Mouse (Mus musculus) yolk sac, embryonic 10.5 days (tissue): Measurements from ENCODE around the gene Pigm.

Experiments used
- DNase-seq: peaks from one replicate; pipeline ENCODE4 v3.0.0-alpha.2; 2017; ENCODE audit warnings: low spot score

Pigm gene

DNA sequence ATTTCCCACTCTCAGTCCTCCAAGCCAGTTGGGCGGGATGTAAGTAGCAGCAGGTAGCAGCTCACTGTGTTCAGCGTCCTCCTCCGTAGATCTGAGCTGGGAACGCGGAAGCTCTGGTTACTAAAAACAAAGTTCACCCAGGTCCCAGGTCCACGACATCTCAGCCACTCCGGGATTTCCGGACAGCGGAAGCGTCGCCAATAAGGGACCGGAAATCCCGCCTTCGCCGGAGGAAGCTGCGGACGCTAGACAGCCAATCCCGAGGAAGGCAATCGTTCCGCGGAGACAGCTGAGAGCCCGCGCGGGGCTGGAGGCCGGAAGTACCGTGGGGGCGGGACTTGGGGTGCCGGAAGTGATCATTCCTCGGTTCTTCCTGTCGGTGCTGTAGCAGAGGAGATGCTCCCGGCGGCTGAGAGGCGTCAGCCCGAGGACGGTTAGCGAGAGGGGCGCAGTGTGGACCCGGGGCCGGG is at the start of gene Pigm:
TSS of gene Pigm (plus strand) at position 349 of the 470 bp plus-strand sequence.
- peak; percentile 97 for DNase-seq

DNA sequence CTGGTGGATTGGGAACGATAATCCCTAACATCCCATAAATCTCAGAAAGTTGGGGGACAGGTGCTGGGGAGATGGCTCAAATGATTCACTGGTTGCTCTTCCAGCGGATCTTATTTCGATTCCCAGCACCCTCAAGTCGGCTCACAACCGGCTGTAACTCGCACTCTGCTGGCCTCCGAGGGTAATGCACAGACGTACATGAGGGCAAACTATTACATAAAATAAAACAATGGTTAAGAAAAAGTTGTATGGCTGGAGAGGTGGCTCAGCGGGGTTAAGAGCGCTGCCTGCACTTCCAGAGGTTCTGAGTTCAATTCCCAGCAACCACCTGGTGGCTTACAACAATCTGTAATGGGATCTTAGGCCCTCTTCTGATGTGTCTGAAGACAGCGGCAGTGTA is 49.7 kb upstream of the Pigm start:
- DNase-seq: no peak

DNA sequence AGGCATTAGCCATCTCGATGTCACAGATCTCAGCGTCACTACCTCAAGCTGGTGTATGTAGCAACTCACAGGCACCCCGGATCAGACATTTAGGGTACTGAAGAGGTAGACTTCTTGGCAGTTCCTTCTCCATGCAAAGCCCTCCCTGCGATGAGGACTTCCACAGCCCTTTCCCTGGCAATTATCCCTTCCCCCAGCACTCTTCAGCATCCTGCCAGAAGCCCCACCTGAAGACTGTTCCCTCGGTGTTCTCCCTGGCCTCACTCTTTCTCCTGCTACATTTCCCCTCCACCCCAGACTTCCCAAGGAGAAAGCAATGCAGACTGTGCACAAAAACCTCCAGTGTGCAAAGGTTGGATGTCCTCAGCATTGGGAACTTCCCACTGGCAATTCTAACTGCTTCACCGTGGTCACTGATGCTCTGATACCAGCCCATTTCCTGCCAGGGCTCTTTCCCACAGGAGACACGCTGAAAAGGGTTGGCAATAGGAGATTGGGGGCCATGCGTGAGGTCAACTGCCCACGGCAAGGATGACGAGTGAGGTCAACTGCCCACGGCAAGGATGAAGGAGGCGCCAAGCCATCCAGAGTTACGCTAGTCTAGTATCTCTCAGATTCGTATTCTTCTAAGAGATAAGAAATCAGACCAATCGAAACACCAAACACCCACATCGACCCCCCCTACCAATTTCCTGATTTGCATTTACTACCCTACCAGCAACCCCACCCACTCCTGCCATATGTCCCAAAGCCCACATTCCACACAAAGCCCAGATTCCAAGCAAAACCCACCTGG is 48.9 kb upstream of the Pigm start:
- DNase-seq: no peak

DNA sequence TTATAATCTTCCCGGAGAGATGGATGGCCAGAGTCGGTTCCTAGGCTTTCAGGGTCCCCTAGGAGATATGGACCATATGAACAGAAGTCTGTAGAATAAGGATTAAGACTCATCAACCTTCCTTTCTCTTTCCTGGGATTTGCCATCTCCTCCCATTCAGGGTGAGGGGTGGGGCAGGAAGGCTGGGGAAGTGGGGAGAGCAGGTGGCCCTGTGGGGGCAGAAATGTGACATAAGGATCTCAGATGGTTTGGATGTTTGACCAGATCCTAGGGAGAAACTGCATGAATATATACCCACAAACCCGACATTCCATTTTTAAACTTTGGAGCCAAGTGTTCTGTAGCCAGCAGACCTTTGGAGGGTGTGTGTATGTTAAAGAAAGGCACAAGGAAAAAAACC is 48.3 kb upstream of the Pigm start:
- DNase-seq: no peak

DNA sequence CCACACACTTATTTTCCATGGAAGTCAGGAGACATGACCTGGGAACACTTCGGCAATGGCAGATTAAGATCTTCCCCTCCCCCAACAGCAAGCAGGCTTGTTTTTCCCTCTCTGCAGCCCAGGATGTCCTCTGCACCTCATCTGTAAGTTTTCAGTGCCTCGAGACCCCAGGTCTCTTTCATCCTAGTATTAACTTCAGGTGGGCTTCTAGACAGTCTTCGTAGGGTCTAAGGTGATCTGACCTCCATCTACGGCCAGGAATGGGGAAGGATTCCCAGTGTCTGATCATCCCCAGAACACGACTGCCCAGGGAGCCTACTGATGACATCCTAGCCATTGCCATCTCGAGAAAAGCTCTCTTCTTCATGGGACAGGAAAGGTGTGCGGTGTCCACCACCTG is 47.9 kb upstream of the Pigm start:
- no peak for DNase-seq

DNA sequence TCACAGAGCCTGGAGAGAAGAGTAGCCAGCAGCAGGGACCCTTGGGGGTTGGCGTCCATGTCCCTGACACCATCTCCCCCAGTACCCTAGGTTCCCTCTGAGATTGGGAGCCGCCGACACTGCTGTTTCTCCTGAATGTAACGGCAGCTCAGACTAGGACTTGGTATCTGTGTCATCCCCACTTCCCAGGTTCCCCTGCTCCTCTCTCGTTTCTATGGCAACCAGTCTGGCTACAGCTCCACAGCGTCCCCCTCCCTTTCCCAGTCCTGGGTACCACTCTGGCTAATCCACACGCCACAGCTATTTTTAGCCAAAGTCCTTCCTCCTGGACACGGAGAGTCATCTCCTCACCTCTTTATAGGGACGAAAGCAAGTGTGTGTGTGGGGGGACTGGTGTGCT is 47.2 kb upstream of the Pigm start, which contains the start of gene Kcnj9:
TSS of gene Kcnj9 (minus strand) at position 188 of the 400 bp plus-strand sequence.
- no peak for DNase-seq

DNA sequence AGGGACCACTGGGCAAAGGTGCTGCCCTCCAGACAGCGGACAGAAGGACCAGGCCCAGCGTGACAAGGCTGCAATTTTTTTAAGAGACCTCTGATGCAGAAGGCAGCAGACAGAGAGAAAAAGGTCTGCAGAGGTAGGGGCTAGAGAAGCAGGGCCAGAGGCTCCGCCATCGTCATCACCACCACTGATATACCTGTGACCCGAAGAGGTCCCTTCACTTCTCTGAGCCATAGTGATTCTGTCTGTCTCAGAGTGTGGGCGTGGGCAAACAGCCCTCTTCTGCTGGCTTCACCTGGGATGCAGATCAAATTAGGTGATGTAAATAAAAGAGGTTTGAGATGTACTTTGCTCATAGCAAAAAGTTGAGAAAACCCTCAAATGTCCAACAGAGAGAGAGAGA is 46.7 kb upstream of the Pigm start:
- DNase-seq: no peak

DNA sequence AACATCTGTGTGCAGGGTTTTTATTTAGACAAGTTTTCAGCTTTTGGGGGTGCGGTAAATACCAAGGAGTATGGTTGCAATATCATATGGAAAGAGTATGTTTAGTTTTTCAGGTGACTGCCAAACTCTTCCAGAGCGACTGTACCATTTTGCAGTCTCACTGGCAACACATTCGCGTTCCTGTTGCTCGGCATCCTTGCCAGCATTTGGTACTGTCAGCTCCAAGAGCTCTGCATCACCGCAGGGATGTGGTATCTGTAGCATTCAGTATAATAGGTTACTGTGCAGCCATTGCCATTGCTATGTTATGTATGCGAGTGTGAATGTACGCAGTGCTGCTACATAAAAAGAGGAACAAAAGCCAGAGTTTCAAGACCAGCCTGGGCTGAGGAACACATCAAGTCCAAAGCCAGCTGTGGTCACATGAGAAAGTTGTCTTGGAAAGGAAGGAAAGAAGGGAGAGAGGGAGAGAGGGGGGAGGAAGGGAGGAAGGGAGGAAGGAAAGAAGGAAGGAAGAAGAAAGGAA is 44.9 kb upstream of the Pigm start:
- DNase-seq: no peak

DNA sequence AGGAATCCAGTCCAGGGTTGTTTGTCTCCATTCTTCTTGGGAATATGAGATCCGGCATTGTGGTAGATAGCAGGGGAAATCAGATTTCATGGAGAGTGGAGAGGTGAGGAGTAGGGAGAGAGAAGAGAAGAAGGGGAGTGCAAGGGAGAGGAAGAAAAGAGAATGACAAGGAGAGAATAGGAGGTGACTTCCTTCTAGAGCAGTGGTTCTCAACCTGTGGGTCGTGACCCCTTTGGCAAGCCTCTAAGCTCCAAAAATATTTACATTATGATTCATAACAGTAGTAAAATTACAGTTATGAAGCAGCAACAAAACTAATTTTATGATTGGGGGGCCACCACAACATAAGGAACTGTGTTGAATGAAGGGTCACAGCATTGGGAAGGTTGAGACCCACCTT is 43.4 kb upstream of the Pigm start:
- no peak for DNase-seq

DNA sequence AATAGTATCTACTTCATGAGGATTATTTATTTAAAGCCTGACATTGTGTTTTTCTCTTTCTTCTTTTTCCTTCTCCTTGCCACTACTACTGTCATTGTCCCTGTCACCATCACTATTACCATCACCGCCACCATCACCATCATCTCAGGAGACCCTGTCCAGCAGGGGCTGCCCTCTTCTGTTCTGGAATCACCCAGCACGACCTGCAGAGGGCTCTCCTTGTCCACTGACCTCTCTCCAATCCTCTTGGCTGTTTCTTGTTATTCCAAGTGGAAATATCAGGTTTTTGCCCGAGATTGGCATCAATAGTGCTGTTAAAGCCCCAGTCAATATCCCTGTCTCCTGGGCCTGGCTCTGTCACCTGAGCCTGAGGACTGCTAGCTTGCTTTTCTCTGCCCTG is 42.8 kb upstream of the Pigm start:
- no peak for DNase-seq

DNA sequence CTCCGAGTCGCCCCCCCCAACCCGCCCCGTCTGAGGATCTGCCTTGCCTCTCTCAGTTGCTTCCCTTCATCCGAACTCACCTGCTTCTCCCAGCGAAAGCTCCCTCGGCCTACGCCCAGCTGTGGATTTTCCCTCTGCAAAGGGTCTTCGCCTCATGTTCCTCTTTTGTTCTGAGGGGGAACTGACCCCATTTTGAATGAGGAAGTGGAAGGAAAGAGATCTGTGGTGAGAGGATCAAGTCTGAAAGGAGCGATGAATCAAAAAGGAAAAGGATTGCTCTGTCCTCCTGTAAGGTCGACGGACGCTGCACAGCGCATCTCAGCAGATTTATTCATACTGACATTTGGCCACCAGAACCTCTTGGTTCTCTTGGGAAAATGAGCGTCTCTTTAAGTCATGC is 40.5 kb upstream of the Pigm start:
- DNase-seq: no peak

DNA sequence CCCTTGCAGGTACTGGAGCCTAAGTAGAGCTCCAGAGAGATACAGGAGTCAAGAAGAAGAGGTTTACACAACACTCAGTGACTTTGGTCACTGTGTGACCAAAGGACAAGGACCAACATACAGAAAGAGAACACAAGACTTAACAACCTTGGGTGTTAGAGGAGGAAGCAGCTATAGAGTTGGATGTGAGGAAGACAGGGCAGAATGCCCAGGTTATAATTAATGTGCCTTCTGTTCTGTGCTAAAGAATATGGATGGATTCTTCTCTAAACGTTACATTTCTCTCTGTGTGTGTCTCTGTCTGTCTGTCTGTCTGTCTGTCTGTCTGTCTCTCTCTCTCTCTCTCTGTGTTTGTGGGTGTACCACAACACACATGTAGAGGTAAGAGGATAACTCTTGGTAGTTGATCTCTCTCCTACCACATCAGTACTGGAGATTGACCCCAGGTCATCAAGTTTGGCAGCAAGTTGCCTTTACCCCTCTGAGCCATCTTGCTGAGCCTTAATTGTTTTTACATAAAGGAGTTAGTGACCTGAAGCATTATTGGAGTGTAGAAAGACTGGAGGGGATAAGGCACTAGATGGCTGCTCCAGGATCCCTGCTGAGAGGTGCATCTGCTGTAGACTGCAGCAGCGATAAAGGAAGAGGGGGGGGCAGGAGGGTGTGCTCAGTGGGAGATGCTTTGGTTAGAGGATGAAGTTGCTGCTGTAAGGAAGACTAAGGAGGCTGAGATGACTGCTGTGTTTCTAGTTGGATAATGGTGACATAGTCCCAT is 38.7 kb upstream of the Pigm start:
- DNase-seq: no peak

DNA sequence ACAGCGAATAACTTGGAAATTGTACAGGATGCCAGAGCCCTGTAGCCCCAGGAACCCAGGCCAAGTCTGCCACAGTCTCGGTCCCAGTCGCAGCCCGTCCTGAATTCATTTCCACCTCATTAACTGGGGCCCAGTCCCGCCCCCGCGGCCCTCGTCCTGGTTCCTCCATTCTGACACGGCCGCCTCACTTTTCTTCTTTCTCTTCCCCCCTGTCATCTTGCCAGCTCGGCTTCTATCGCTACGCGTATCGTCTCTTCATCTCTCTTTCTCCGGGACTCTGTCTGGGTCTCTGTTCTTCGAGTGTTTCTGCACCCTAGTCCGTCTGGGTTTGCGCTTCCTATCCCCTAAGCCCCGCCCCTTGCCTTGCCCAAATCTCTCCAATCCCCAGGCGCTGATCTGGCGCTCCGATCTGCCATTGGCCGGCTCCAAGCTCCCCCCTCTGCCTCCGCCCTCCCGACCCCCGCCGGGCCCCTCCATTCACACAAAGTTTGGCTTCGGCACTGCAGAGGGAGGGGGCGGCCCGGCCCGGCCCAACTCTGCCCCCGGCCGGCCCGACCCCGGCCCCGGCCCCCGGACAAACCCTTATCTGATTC is 35.5 kb upstream of the Pigm start, which contains the start of gene Kcnj10:
TSS of gene Kcnj10 (plus strand) at position 482 of the 593 bp plus-strand sequence.
- peak; percentile 76 for DNase-seq

DNA sequence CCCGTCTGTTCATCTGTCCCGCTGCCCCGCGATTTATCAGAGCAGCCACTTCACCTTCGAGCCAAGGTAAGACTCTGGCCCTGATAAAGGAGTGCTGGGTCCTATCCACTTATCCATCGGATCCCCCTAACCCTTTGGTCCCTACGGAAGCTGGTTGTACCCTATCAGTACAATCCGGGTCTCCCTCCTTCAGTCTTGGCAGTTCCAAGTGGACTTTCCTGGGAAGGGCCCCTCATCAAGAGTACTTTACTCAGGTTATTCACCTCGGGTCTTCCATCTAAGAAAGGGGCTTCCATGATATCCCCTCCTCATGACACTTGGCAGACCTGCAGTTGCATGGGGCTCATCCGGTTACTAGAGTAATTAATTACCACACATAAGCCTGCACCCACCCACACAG is 35.0 kb upstream of the Pigm start:
- DNase-seq: no peak

DNA sequence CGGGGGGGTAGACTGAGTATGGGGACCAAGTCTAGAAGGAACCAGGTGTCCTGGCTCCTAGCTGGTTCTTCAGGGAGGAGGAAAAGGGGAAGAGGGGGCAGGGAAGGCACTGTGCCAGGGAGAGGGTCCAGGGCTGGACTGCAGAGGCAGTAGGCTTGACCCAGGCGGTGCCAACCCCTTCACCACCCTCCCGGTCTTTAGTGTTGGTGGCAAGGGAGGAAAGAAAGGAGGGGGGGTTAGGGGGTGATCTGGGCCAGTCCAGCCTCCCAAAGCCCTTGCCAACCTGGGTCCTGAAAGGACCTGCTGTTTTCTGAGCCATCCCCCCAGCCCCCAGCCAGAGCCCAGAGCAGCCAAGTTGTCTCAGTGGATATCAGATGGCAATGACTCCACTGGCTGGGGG is 33.6 kb upstream of the Pigm start:
- no peak for DNase-seq

DNA sequence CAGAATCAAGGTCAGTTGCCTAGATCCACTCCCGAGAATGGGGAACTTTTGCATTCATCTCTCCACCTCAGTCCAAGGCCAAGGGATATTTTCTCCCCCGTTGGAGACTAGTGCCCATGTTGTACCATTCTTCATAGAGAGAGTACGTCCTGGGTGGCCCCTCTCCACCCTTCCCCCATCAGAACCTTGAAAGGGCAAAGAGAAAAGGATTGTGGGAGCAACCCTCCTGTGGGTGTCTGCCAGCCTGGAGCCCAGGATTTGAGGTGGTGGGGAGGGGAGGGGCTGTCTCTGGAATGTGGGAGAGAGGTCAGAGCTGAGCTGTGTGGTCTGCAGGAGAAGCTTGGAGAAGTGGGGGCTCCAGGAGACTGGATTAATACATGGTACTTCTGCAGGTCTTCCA is 32.4 kb upstream of the Pigm start:
- DNase-seq: no peak

DNA sequence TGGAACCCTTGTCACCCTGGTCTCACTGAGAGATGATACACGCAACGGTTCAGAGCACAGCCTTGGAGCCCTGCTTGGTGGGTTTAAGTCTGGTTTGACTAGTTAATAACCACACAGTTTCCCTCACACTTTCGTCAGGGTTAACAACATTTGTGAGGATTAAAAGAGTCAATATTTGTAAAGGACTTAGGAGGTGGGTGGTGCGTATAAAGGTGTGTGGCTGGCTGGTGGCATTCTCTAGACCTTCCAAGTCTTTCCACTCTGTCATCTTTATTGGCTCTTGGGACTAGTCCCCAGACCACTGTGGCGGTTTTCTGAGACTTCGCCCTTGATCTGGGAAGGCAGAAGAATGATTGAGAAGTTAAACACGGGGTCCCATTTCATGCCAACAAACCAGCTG is 31.5 kb upstream of the Pigm start:
- no peak for DNase-seq

DNA sequence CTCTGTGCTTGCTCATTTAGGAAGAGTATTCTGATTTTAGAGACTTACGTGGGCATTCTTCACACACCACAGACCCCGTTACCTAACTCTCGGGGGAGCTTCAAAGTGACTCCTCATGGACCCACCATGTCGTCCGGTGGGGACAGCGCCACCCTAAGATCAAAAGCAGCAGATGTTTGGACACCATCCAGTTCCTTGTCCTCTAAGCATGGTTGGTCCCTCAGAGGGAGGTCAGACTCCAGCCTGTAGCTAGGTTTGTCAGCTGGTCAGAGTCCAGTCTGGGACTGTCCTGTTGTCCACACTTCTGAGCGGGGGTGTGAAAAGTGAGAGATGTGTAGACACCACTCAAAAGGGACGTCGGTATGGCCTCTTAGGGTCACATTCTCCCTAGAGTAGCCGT is 29.6 kb upstream of the Pigm start:
- DNase-seq: no peak

DNA sequence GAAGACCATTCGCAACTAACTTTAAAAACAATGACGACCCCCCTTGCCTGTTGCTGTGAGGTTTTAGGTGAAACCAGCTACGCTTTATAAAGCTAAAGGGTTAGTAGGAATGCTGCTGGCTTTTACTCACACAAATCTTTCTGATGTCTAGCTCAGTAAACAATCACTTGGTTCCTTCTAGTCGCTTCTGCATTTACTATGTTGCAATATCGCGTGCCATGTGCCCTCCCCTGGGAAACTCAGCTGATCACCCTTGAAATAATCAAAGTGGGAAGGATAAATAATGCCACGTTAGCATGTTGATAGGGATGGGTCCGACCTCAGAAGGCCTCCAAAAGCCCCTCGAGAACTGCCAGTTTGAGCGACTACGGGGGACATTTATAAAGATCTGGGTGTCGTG is 29.0 kb upstream of the Pigm start:
- no peak for DNase-seq

DNA sequence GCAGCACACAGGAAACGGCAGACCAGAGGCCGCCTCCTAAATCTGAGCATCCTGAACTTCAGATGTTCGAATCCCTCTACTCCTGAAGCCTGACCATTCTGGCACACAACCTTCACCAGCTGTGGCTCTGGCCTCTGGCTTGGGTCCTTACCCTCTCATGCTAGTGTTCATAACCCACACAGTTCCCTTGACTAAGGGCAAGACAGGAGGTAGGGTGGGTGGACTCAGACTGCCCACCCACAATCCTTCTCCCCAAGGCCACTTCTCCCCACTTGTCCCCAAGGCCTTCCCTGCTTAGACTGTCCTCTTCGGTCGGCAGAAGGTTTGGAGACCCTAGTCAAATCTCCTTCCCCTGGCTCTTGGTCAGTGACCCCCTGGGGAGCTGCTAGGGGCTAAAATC is 26.8 kb upstream of the Pigm start:
- DNase-seq: no peak

DNA sequence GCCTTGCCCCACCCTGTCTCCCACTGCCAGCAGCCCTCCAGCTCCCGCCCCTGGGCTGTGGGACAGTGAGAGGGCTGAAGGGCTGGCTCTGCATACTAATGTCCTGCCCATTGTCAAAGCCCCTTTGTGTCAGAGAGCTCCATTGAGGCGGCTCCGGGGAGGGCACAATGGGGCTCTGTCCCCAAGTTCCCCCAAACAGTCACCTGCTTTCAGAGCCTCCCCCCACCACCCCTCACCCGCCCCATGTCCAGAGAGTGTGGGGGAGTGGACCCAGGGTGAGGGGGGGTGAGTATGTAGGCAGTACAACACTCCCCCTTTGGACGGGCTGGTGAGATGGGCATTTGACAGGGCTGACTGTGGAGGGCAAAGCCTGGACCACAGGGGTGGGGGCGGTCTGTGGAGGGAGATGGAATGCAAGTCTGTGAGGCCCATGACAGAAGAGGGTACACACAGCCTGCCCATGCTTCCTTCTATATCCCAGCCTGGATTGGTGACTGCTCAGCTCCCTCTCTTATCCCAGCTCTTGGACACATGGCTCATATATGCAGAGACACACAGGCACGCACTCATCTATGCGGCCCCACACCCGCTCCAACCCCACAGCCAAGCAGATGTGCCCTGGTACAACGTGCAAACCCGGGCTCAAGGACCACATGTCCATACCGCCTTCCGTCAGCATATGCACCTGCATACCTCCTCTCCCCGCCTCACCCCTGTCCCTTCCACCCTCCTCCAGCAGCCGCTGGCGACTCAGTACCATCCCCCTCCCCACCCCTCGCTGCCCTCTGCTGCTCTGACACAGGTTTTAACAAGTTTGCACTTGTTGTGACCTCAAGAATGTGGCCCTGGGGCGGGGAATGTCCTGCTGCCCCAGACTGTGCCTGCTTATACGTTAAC is 26.2 kb upstream of the Pigm start:
- DNase-seq: peak; percentile 21

DNA sequence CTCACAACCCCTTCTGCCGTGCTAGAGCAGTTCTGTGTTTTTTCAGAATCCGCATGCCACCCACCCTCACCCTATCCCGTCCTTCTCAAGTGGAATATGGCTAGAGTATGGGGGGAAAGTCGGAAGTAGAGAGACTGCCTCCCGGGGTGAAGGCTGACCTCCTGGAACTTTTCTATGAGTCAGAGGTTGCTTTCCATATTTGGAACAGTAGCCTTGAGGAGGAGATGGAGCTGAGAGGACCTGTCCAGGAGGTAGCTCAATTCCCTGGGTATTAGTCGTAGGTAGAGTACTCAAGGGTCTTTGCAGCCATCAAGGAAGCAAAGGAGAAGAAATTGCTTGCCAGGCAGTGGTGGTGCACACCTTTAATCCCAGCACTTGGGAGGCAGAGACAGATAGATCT is 24.3 kb upstream of the Pigm start:
- DNase-seq: no peak
